Mouse (Mus musculus) kidney, postnatal 0 days (tissue): ENCODE results near the gene Map7d2. TPM values are rescaled to one million over a fixed set of nuclear protein-coding genes. Genes with fewer than 3 reads are reported as not detected.

ENCODE experiments used
- ATAC-seq: fragments of 200-750 bp; cut with Nextera tagmentation; replicated peaks from 2 replicates; pipeline ENCODE4 v1.8.0; 2017; ENCODE audit warnings: low read depth, moderate number of reproducible peaks, moderate TSS enrichment, moderate library complexity; ENCODE audit not compliant: low FRiP score
- DNase-seq: peaks from one replicate; pipeline ENCODE4 v3.0.0-alpha.2; 2016; ENCODE audit warnings: low spot score
- H3K27ac ChIP-seq: fragments of 300-500 bp; sonication (generic); 2 replicates; pipeline ENCODE4 v1.5.1; 2014; ENCODE audit warnings: mild to moderate bottlenecking
- H3K27me3 ChIP-seq: fragments of 300-500 bp; sonication (generic); 2 replicates; pipeline ENCODE4 v1.6.1; 2014; ENCODE audit warnings: low read length, mixed read lengths; ENCODE audit not compliant: insufficient read depth
- H3K36me3 ChIP-seq: fragments of 300-500 bp; sonication (generic); 2 replicates; pipeline ENCODE4 v1.6.1; 2014; ENCODE audit warnings: low read length, mixed read lengths; ENCODE audit not compliant: insufficient read depth
- H3K4me1 ChIP-seq: fragments of 300-500 bp; sonication (generic); replicated peaks from 2 replicates; pipeline ENCODE4 v1.6.1; 2014; ENCODE audit warnings: antibody characterized with exemption, low read length, mixed read lengths; ENCODE audit not compliant: insufficient read depth
- H3K4me2 ChIP-seq: fragments of 300-500 bp; sonication (generic); 2 replicates; pipeline ENCODE4 v1.6.1; 2014; ENCODE audit warnings: mild to moderate bottlenecking, low read length, moderate library complexity, mixed read lengths
- H3K4me3 ChIP-seq: fragments of 300-500 bp; sonication (generic); replicated peaks from 2 replicates; pipeline ENCODE4 v1.5.1; 2014; ENCODE audit warnings: low read depth, low read length
- H3K9ac ChIP-seq: fragments of 300-500 bp; sonication (generic); 2 replicates; pipeline ENCODE4 v1.6.1; 2014; ENCODE audit warnings: low read depth, low read length
- H3K9me3 ChIP-seq: fragments of 300-500 bp; sonication (generic); replicated peaks from 2 replicates; pipeline ENCODE4 v1.6.1; 2016; ENCODE audit warnings: low read length, inconsistent platforms, mixed read lengths
- CTCF ChIP-seq: IDR thresholded peaks from 2 replicates; pipeline ENCODE4 v1.5.1; 2016; ENCODE audit warnings: antibody characterized with exemption, low read depth, mild to moderate bottlenecking, moderate library complexity
- WGBS: fragments of 180-500 bp; shearing (Covaris S2); extraction: QIAGEN DNeasy Blood & Tissue Kit; methylation state at CpG from one replicate; pipeline ENCODE4 v1.1.7; 2014; 5-methylcytosine and 5-hydroxymethylcytosine counted together
- polyA plus RNA-seq: library from polyadenylated mRNA; unstranded; fragments of >200 nt; fragmentation: Nextera tagmentation; extraction: Ambion mirVana; gene quantifications from 2 replicates; pipeline ENCODE4 v1.2.1, GENCODE M21; 2015

Gene Map7d2
- polyA plus RNA-seq = 1.8 and 1.9 TPM in 2 replicates

GRCm38 (mm10) chrX:159414130-159414828 lies at the start of gene Map7d2:
Map7d2 (plus strand) TSS chrX:159414572.
- ATAC-seq = peak; percentile 57
- no peak for TF ChIP-seq CTCF
- WGBS = 34% methylated on average over 48 of the region's 83 CpGs

GRCm38 (mm10) chrX:159371831-159372752 lies 42.3 kb upstream of the Map7d2 start, which contains the start of gene Eif1ax:
Eif1ax (plus strand) TSS chrX:159372178.
- H3K9me3 ChIP-seq = no peaks in the 10 kb centered on the region
- H3K4me2 ChIP-seq = peak within 1 kb of the TSS; percentile 53
- H3K4me1 ChIP-seq = no peaks in the 10 kb centered on the region
- 0 out of 2 replicates have a peak, but pooled peaks have one; percentile 15 for TF ChIP-seq CTCF
- peak within 1 kb of the TSS; percentile 71 for H3K9ac ChIP-seq
- peak; percentile 99 for ATAC-seq
- H3K27ac ChIP-seq = peak within 1 kb of the TSS; percentile 83
- peak within 1 kb of the TSS; percentile 69 for H3K4me3 ChIP-seq
- WGBS = 30% methylated on average over 46 of the region's 76 CpGs
- no peaks in the 10 kb centered on the region for H3K27me3 ChIP-seq
- no peaks in the 10 kb centered on the region for H3K36me3 ChIP-seq
- peak; percentile 83 for DNase-seq

More at GRCm38 (mm10) chrX:159414130-159414828, at the start of gene Map7d2:
- no peaks in the 10 kb centered on the region; the same call in 1 of the 2 replicates for H3K27me3 ChIP-seq
- H3K27ac ChIP-seq = no peak within 1 kb of the TSS
- H3K36me3 ChIP-seq = no peaks in the 10 kb centered on the region
- no peak within 1 kb of the TSS for H3K9ac ChIP-seq
- H3K4me2 ChIP-seq = peak within 1 kb of the TSS; percentile 91
- H3K4me1 ChIP-seq = no peaks in the 10 kb centered on the region
- peak within 1 kb of the TSS; percentile 47 for H3K4me3 ChIP-seq
- no peaks in the 10 kb centered on the region for H3K9me3 ChIP-seq
- no peak for DNase-seq

DNA sequence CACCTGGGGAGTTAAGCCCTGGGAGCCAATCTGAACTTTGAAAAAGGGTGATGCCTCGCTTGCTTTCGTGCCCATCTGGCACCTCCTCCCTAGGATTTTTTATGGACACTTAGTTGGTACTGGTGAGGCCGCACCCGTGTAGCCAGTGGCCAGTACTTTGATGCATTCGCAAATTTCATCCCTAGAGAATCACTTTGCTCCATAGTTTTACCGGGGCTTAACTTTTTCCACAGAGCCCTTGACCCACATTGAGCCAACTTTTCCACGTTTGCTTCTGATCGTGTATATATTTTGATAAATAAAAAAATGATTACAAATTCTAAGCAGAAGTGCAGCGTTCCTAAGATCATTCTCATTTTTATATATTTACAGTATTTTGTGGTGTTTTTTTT lies 41.6 kb upstream of the Map7d2 start:
- Histone ChIP-seq H3K4me2 (peak overlapping the region; percentile 53), H3K9me3 (no peaks in the 10 kb centered on the region), H3K4me3 (peak overlapping the region; percentile 69), H3K4me1 (no peaks in the 10 kb centered on the region), H3K27ac (peak overlapping the region; percentile 83), H3K9ac (peak overlapping the region; percentile 71), H3K27me3 (no peaks in the 10 kb centered on the region), H3K36me3 (no peaks in the 10 kb centered on the region)
- no peak for ATAC-seq
- DNase-seq = peak; percentile 2
- no peak for TF ChIP-seq CTCF
- WGBS = 29% methylated on average over 9 of the region's 9 CpGs

- Histone ChIP-seq H3K9me3 (no peaks in the 10 kb centered on the region), H3K4me2 (no peak overlapping the region), H3K27me3 (no peaks in the 10 kb centered on the region), H3K36me3 (0 out of 2 replicates have a peak, but pooled peaks cover 2% of the 10 kb centered on the region), H3K27ac (no peak overlapping the region), H3K9ac (no peak overlapping the region), H3K4me3 (no peak overlapping the region), H3K4me1 (no peaks in the 10 kb centered on the region)
- 72% methylated on average over 9 of the region's 9 CpGs for WGBS
- TF ChIP-seq CTCF = no peak
- DNase-seq (no peak), ATAC-seq (no peak)
These were observed 27.3 kb upstream of the Map7d2 start for GRCm38 (mm10) chrX:159387105-159387504.

DNA sequence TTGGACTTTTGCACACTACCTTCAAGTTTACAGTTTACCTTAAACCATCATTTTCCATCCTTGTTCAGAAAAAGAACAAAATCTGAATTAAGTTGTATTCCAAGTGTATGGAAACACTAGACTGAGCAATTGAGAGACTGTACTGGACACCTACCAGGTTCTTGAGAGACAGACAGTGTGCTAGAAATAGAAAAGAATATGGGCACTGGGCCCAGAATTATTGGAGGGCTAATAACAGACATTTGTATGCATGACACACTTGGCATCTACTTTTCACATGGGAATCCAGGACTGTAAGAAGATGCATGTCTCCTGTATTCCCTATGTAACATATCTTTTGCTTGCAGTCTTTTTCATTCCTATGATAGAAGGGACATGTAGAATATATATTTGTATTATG lies 25.4 kb upstream of the Map7d2 start:
- Histone ChIP-seq H3K4me3 (no peak overlapping the region), H3K4me1 (no peaks in the 10 kb centered on the region), H3K27ac (no peak overlapping the region), H3K36me3 (no peaks in the 10 kb centered on the region), H3K4me2 (no peak overlapping the region), H3K27me3 (no peaks in the 10 kb centered on the region), H3K9me3 (no peaks in the 10 kb centered on the region), H3K9ac (no peak overlapping the region)
- ATAC-seq (no peak), DNase-seq (no peak)
- no peak for TF ChIP-seq CTCF

- H3K4me3 ChIP-seq = no peak overlapping the region
- H3K36me3 ChIP-seq = no peaks in the 10 kb centered on the region
- ATAC-seq (no peak), DNase-seq (no peak)
- no peaks in the 10 kb centered on the region for H3K27me3 ChIP-seq
- no peak for TF ChIP-seq CTCF
- no peaks in the 10 kb centered on the region for H3K4me1 ChIP-seq
- H3K9me3 ChIP-seq = no peaks in the 10 kb centered on the region
- H3K9ac ChIP-seq = no peak overlapping the region
- H3K4me2 ChIP-seq = no peak overlapping the region
- H3K27ac ChIP-seq = no peak overlapping the region
- WGBS = 78% methylated on average over 6 of the region's 6 CpGs
These were observed 23.9 kb upstream of the Map7d2 start for GRCm38 (mm10) chrX:159390347-159390962.
